Mouse (Mus musculus) hindbrain, embryonic 11.5 days (tissue): Measurements from ENCODE around the gene Arhgap6. TPM values are rescaled to one million over a fixed set of nuclear protein-coding genes. Genes with fewer than 3 reads are reported as not detected.
"Not testable (repeated sequence)": the region's sequence is repeated elsewhere in the genome, so short reads cannot be mapped to it uniquely, and the experiment has no call there.

Experiments used
- ATAC-seq: fragments of 200-750 bp; cut with Nextera tagmentation; 2 replicates; pipeline ENCODE4 v1.8.0; 2017; ENCODE audit warnings: mild to moderate bottlenecking, moderate TSS enrichment, moderate library complexity; ENCODE audit not compliant: low FRiP score
- DNase-seq: peaks from one replicate; pipeline ENCODE4 v3.0.0-alpha.2; 2015; ENCODE audit warnings: low spot score
- H3K27ac ChIP-seq: fragments of 300-500 bp; sonication (generic); 2 replicates; pipeline ENCODE4 v1.5.1; 2014; ENCODE audit warnings: mild to moderate bottlenecking, low read depth, low read length
- H3K27me3 ChIP-seq: fragments of 300-500 bp; sonication (generic); 2 replicates; pipeline ENCODE4 v1.6.1; 2014; ENCODE audit warnings: mild to moderate bottlenecking, low read length, moderate library complexity, mixed read lengths; ENCODE audit not compliant: control insufficient read depth, insufficient read depth
- H3K36me3 ChIP-seq: fragments of 300-500 bp; sonication (generic); 2 replicates; pipeline ENCODE4 v1.6.1; 2014; ENCODE audit warnings: mild to moderate bottlenecking, low read length, moderate library complexity, mixed read lengths; ENCODE audit not compliant: control insufficient read depth, insufficient read depth
- H3K4me1 ChIP-seq: fragments of 300-500 bp; sonication (generic); replicated peaks from 2 replicates; pipeline ENCODE4 v1.6.1; 2014; ENCODE audit warnings: low read length, mixed read lengths; ENCODE audit not compliant: control insufficient read depth, insufficient read depth
- H3K4me2 ChIP-seq: fragments of 300-500 bp; sonication (generic); replicated peaks from 2 replicates; pipeline ENCODE4 v1.6.1; 2014; ENCODE audit warnings: mild to moderate bottlenecking, low read depth, low read length
- H3K4me3 ChIP-seq: fragments of 300-500 bp; sonication (generic); 2 replicates; pipeline ENCODE4 v1.5.1; 2014; ENCODE audit warnings: low read depth, low read length
- H3K9ac ChIP-seq: fragments of 300-500 bp; sonication (generic); 2 replicates; pipeline ENCODE4 v1.6.1; 2014; ENCODE audit warnings: low read depth, low read length
- H3K9me3 ChIP-seq: fragments of 300-500 bp; sonication (generic); 2 replicates; pipeline ENCODE4 v1.6.1; 2016; ENCODE audit warnings: low read length; ENCODE audit not compliant: control insufficient read depth
- WGBS: fragments of 180-500 bp; shearing (Covaris S2); extraction: QIAGEN DNeasy Blood & Tissue Kit; methylation state at CpG from one replicate; pipeline ENCODE4 v1.1.7; 2014; 5-methylcytosine and 5-hydroxymethylcytosine counted together
- polyA plus RNA-seq: library from polyadenylated mRNA; unstranded; fragments of >200 nt; fragmentation: Nextera tagmentation; extraction: Ambion mirVana; gene quantifications from 2 replicates; pipeline ENCODE4 v1.2.1, GENCODE M21; 2014

The Arhgap6 gene
- polyA plus RNA-seq, 1 experiment from 2014 or later = 1.3 TPM

DNA sequence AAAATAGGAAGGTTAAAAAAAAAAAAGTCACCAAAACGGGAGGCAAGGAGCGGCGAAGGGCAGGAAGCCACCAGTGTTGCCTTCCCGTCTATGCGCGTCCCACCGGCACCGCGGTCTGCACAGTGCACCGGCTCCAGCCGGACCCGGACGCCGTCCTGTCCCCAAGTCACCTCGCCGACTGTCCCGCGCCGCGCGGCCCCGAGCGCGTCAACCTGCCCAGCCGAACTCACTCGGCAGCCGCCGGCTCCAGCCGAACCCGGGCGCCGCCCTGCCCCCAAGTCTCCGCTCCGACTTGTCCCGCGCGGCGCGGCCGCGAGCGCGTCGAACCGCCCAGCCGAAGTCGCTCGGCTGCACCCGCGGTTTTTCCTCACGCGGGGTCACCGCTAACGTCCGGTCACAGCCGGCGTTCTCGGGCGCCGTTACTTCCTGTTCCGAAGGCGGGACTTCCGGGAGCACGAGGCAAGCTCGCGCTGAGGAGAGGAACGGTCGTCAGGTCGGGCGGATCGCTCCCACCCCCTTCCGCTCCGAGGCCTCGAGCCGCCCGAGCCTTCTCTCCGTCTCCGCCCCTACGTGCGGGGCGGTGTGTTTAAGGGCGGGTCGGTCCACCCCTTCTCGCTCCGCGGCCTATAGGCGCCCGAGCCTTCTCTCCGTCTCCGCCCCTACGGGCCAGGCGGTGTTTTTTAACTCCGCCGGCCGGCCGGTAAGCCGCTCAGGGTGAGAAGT is 525.2 kb downstream of the Arhgap6 start, which contains the start of gene Hccs:
TSS of gene Hccs (minus strand) at position 428 of the 723 bp plus-strand sequence.
- H3K27me3 ChIP-seq = no peaks in the 10 kb centered on the region
- H3K9me3 ChIP-seq = no peaks in the 10 kb centered on the region
- no peaks in the 10 kb centered on the region for H3K4me1 ChIP-seq
- peak within 1 kb of the TSS; percentile 60 for H3K9ac ChIP-seq
- peak within 1 kb of the TSS; percentile 60 for H3K27ac ChIP-seq
- H3K4me3 ChIP-seq = peak within 1 kb of the TSS; percentile 58
- H3K4me2 ChIP-seq = peak within 1 kb of the TSS; percentile 41
- ATAC-seq (peak; percentile 100), DNase-seq (peak; percentile 83)
- H3K36me3 ChIP-seq = no peaks in the 10 kb centered on the region
- WGBS = 15% methylated on average over 87 of the region's 97 CpGs

DNA sequence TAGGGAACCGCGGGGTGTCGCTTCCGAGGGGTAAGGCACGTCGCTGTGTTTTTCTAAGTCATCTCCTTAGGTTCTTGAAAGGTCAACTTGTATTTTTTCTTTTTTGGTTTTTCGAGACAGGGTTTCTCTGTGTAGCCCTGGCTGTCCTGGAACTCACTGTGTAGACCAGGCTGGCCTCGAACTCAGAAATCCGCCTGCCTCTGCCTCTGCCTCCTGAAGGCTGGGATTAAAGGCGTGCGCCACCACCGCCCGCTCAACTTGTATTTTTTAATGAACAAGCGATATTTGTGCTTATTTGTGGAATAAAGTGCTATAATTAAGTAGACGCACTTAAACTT is 525.7 kb downstream of the Arhgap6 start:
- 42% methylated on average over 15 of the region's 15 CpGs for WGBS
- not testable (repeated sequence) for H3K27ac ChIP-seq

DNA sequence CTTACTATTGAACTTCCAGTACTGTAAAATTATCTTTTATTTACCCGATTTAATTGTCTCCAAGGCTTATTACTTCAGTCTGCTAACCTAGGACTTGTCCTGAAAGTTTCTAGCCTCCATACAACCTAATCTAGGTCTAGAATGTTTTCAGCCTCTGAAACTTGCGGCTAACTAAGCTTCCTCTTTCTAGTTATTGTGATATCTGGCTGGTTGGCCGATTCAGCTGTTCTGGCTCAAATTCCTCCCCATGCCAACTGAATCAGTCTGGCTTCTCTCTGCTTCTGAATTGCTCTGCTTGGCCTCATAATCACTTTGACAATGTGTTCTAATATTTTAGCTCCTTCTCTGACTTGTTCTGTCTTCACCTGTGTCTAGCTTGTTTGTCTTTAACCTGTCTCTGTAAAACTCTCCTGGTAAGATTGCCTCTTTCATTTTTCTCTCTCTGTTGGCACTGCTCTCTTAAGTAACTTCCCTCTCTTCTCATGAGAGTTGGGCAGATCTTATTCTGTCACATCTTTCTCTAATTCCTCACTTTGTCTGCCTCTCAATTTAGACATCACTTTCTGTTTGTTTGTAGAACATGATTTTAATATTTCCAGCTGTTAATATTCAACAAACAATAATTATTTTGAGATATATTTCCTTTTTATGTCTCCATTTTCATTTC is 531.2 kb downstream of the Arhgap6 start:
- no peak for DNase-seq
- H3K27me3 ChIP-seq = no peaks in the 10 kb centered on the region

More for the DNA sequence above, 525.7 kb downstream of the Arhgap6 start:
- not testable (repeated sequence) for DNase-seq, H3K36me3 ChIP-seq, H3K9ac ChIP-seq, H3K4me1 ChIP-seq, H3K9me3 ChIP-seq, H3K27me3 ChIP-seq
- peak; percentile 63 for ATAC-seq
- peak overlapping the region; percentile 11; the same call in 1 of the 2 replicates for H3K4me2 ChIP-seq
- peak overlapping the region; percentile 58 for H3K4me3 ChIP-seq

DNA sequence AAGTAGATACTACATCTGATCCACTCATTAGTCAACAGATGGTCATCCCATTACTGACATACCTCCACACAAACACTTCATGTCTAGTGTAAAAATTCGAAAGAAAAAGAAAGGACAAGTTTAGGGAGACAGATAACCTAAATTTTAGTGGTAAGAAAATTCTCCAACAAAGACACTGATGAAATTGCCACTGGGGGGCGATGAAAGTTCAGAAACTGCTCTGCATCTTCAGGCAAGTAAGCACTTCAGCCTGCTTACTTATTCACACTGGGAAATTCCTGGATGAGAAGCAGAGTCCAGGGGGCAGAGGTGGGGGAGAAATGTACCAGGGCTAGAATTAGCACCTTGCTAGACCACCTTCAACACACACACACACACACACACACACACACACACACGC is 537.4 kb downstream of the Arhgap6 start:
- WGBS = 32% methylated on average over 3 of the region's 3 CpGs

More for the DNA sequence above, 531.2 kb downstream of the Arhgap6 start:
- no peak overlapping the region for H3K4me2 ChIP-seq
- no peak for ATAC-seq
- no peaks in the 10 kb centered on the region for H3K4me1 ChIP-seq
- no peak overlapping the region for H3K27ac ChIP-seq
- H3K9me3 ChIP-seq = no peaks in the 10 kb centered on the region
- no peak overlapping the region for H3K4me3 ChIP-seq
- WGBS = 87% methylated on average over 3 of the region's 3 CpGs
- no peak overlapping the region for H3K9ac ChIP-seq
- no peaks in the 10 kb centered on the region for H3K36me3 ChIP-seq

DNA sequence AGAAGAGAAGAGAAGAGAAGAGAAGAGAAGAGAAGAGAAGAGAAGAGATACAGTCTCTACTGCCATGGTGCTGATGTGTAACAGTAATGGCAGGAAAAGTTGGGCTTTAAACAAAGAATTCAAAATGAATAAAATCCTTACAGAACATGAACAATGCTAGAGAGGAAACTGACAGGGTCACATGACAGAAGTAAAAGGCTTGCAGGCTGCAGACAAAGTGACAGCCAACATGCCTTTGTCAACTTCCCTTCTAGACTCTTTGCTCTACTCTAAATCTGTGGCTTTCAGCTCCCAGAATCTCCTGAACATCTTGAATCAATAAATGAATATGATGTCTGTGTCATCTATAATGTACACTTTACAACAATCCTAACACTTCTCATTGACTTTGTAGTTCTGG is 542.7 kb downstream of the Arhgap6 start:
- no peaks in the 10 kb centered on the region for H3K9me3 ChIP-seq
- H3K9ac ChIP-seq = no peak overlapping the region
- H3K4me1 ChIP-seq = no peaks in the 10 kb centered on the region
- no peak overlapping the region for H3K4me2 ChIP-seq
- H3K27me3 ChIP-seq = no peaks in the 10 kb centered on the region
- H3K36me3 ChIP-seq = no peaks in the 10 kb centered on the region
- no peak overlapping the region for H3K4me3 ChIP-seq
- DNase-seq (no peak), ATAC-seq (no peak)
- H3K27ac ChIP-seq = no peak overlapping the region

More for the DNA sequence above, 537.4 kb downstream of the Arhgap6 start:
- no peaks in the 10 kb centered on the region for H3K9me3 ChIP-seq
- H3K36me3 ChIP-seq = no peaks in the 10 kb centered on the region
- H3K4me1 ChIP-seq = no peaks in the 10 kb centered on the region
- peak; percentile 33 for DNase-seq
- H3K4me2 ChIP-seq = no peak overlapping the region
- no peak overlapping the region for H3K4me3 ChIP-seq
- H3K27me3 ChIP-seq = no peaks in the 10 kb centered on the region
- no peak for ATAC-seq
- no peak overlapping the region for H3K9ac ChIP-seq
- no peak overlapping the region for H3K27ac ChIP-seq

DNA sequence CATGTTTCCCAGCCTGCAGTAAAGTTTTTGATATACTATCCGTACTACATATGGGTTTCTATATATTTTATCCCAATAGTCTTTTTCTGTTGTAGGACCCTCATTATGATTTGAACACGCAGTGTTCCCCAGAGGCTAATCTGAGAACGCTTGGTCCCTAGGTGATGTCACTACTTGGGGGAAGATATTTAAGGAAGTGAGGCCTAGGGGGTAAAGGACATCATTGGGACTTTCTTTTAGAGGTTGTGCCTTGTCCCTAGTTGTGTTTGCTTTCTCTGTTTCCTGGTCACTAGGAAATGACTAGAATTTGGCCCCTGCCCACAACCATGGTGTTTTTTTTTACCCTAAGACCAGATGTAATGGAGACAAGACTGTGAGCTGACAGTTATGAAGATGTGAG is 543.3 kb downstream of the Arhgap6 start:
- whole genome bisulfite sequencing = 78% methylated on average over 3 of the region's 3 CpGs
- Histone ChIP-seq H3K27ac (no peak overlapping the region), H3K4me2 (no peak overlapping the region), H3K27me3 (no peaks in the 10 kb centered on the region), H3K36me3 (no peaks in the 10 kb centered on the region), H3K4me3 (no peak overlapping the region), H3K9ac (no peak overlapping the region), H3K4me1 (no peaks in the 10 kb centered on the region), H3K9me3 (no peaks in the 10 kb centered on the region)
- ATAC-seq = no peak
- no peak for DNase-seq

Other genes starting within 250 kb of the Arhgap6 start
- 0.18 and 0.26 TPM in 2 replicates for gene Frmpd4, start 217.9 kb upstream of the Arhgap6 start, polyA plus RNA-seq
- 28.3 and 36.9 TPM in 2 replicates for gene Msl3, start 121.2 kb upstream of the Arhgap6 start, polyA plus RNA-seq